Mouse (Mus musculus) right cerebral cortex, postnatal 25 days (tissue): ENCODE data around the gene Gm43064.
"Not testable (repeated sequence)": the region's sequence is repeated elsewhere in the genome, so short reads cannot be mapped to it uniquely, and the experiment has no call there.

Experiments used
- DNase-seq: peaks from one replicate; pipeline ENCODE4 v3.0.0; 2022

Gene Gm43064

DNA sequence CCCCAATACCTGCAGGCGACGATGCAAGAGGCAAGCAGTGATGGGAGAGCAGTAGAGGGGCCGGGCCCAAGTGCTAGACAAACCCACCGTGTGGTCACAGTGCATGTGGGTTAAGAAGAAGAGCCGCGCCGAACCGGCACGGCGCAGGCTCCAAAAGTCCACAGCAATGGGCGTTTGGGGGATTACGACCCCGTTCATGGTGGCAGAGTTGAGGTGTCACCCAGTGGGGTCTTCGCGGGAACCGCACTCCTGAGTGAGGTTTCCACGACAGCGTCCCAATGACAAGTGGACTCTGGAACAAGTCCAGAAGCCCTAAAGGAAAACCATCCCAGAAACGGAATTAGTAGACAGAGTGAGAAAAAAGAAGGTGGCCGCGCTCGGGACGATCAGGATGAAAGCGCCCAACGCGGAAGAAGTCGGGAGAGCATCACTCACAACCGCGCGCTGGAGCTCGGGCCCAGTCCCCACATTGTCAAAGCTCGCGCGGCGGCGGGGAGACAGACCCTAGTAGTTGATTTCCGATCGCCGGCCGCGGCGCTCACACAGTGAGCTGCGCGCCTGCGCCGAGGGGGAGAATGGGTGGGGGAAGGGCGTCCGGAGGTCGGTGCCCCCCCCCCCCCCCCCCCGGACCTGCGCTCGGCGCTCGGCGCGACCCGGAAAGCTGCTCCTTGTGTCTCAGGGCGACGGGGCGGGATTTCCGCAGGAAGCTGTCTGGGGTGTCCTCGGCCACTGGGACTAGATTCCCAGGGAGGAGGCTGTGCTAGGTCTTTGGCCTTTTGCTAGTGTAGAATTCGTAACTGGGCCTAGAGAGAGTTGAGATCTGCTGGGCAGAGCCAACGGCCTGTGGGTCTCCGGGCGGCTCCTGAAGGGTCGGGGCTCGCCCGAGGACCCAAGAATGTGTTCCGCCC is at the start of gene Gm43064, which contains the start of the genes Dclre1b and Ap4b1:
TSS of gene Gm43064 (plus strand) at position 683 of the 908 bp plus-strand sequence.
TSS of gene Dclre1b (minus strand) at position 554 of the 908 bp plus-strand sequence.
TSS of gene Ap4b1 (plus strand) at position 630 of the 908 bp plus-strand sequence.
- peak; percentile 88 for DNase-seq

- DNase-seq, result no peak
Observed at GRCm38 (mm10) chr3:103766789-103767188, 42.6 kb upstream of the Gm43064 start.

DNA sequence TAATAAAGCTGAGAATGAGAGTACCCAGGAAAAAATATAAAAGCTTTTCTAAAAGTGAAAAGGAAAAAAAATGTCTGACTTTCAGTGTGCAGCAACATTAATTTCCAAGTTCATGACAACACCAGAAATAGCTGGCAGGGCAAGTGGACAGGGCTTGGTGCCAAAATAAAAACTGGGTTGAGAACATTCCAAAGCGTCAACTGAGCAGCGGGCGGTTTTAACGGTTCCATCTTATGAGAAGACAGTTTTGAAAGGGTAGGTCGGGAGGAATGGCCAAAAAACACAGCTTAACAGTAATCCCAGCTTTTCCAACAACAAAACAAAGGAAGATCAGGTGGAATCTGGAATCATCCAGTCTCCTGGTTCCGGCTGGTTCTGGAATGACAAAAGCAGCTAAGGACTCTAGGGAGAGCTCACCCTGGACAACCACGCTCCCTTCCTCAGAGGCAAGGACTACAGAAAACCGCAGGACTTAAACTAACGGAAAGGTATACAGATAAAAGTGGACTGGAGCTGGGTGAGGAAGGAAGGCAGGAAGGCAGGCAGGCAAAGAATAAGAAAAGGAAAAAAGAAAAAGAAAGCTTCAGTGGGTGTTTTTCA is 37.7 kb upstream of the Gm43064 start:
- no peak for DNase-seq

GRCm38 (mm10) chr3:103772846-103773245 is 36.5 kb upstream of the Gm43064 start:
- no peak for DNase-seq

DNA sequence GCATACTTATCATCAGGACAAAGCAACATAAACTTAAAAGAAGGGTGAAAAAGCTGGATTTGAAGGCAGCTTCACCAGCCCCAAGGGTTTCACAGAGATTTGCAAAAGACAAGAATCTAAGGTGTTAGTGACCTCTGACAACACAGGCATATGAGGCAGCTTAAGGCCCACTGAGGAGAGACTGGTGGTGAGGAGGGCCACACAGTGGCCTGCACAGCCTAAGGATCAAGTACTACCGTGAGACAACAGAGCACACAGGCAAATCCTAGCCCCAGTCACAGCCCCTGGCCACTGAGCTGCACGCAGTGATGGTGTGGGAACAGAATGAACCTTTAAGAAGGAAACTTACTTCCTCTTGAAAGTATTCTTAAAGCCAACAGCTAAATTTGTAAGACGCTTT is 35.9 kb upstream of the Gm43064 start:
- DNase-seq, result no peak

DNA sequence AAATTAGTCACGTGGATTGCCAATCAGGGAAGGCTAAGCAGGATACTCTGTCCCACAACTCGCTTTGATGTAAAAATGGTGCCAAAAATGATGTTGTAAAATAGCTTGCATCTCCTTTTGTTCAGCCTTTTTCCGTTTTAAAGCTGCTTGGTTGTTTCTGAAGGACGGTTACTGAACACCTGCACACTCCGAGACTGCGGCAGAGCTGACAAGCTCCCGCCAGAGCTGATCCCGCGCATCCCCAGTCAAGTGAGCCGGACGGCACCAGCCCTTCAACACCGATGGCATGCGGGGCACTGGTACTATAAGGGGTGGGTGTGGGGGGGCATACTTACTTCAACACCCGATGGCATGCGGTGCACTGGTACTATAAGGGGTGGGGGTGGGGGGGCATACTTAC is 35.4 kb upstream of the Gm43064 start:
- no peak for DNase-seq

DNA sequence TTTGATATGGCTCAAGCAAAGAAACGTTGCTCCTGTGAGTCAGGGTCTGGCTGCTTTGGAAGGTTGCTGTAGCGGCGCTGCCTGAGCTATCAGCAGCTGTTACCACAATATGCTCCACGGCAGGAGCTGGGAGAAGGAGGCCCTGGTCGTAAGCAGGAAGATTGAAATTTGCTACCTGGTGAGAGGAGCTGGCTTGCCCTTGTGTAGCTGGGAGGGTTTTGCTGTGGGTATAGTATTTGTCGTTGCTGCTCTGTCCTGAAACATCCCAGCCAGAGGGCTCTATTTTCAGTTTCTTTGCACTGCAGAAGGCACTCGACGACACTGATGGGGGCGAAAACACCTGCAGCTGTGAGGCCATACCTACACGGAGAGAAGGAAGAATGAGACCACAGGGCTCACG is 31.4 kb upstream of the Gm43064 start:
- DNase-seq, result peak; percentile 20

- DNase-seq, result no peak
Observed at GRCm38 (mm10) chr3:103778660-103779059, 30.7 kb upstream of the Gm43064 start.

- DNase-seq, result no peak
Observed at GRCm38 (mm10) chr3:103779183-103779582, 30.2 kb upstream of the Gm43064 start.

GRCm38 (mm10) chr3:103780271-103780670 is 29.1 kb upstream of the Gm43064 start:
- DNase-seq, result no peak

DNA sequence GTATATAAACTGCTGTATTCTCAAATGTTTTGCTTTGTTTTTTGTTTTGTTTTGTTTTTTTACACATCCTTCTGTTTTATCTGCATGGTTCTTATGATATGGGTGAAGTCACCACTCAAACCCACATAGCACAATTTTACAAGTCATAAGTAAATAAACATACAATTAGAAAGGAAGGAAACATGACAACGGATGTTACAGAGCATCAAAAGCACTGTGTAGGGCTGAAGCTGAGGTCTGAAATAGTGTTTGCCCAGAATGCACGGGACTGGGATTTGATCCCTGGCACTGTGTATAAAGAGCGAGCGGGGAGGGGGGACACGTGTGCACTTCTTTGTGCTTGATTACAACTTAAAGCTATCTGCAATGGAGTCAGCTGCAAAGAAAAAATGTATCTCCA is 28.6 kb upstream of the Gm43064 start:
- DNase-seq, result no peak

DNA sequence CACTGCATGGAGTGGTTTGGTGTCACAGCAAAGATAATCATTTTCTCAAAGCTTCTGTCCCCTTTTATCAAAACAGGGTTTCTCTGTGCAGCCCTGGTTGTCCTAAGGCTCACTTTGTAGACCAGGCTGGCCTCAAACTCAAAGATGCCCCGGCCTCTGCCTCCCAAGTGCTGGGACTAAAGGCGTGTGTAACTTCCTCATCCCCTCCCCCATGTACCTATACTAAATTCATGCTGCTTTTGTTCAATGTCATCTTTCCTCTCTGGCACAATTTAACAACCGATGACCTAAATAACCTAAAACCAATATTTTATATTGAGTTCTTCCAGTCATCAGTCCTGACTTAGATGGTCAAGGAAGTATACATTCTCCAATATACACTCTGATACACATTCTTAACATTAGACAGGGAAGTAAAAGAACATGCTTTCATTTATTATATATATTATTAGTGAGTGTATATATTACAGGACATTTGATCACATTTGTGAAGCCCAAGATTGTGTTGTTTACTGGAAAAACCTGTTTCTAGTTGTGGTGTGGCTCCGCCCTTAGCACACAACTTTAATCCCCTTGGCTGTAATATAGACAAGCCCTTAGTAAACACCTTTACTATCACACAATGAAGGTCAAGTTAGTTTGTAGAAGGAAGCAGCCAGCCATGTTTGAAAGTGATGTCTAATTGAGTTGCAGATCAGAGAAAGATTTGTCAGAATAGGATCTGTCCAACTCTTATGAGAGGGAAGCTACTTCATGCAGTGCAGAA is 26.3 kb upstream of the Gm43064 start:
- no peak for DNase-seq

DNA sequence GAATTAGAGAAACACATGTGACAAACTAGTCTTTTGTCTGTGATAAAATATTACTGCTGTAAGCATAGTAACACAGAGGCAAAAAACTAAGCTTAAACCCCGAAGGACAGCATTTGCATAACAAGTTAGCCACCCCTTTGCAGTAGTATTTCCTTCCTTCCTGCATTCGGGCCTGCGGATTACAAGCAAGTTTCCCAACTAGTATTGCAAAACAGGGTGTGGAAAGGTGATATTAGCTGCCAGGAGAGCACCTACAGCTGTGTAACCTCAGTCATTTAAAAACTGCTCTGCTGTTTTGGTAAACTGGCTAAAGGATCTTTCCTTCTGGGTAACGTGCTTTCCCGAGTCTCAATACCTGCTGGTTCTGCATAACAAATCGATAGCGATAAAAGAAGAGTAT is 22.1 kb upstream of the Gm43064 start:
- DNase-seq, result no peak

DNA sequence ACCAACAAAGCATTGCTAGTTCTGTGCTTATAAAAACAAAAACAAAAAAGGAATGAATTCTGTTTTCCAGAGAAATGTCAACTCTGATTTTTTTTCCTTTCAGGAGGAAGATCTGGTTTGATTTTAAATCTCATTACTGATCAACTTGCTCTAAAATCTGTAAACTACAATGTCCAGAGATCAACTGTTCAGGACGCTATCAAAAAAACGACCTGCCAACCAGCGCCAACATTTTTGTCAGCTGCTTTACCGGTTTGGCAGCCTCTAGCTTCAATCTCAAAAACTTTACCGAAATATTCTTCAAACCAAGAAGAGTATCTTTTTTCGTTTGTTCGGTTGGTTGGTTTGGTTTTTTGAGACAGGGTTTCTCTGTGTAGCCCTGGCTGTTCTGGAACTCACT is 20.3 kb upstream of the Gm43064 start:
- no peak for DNase-seq

GRCm38 (mm10) chr3:103789891-103790345 is 19.5 kb upstream of the Gm43064 start:
- DNase-seq, result peak; percentile 22

GRCm38 (mm10) chr3:103790346-103791145 is 18.8 kb upstream of the Gm43064 start:
- no peak for DNase-seq

DNA sequence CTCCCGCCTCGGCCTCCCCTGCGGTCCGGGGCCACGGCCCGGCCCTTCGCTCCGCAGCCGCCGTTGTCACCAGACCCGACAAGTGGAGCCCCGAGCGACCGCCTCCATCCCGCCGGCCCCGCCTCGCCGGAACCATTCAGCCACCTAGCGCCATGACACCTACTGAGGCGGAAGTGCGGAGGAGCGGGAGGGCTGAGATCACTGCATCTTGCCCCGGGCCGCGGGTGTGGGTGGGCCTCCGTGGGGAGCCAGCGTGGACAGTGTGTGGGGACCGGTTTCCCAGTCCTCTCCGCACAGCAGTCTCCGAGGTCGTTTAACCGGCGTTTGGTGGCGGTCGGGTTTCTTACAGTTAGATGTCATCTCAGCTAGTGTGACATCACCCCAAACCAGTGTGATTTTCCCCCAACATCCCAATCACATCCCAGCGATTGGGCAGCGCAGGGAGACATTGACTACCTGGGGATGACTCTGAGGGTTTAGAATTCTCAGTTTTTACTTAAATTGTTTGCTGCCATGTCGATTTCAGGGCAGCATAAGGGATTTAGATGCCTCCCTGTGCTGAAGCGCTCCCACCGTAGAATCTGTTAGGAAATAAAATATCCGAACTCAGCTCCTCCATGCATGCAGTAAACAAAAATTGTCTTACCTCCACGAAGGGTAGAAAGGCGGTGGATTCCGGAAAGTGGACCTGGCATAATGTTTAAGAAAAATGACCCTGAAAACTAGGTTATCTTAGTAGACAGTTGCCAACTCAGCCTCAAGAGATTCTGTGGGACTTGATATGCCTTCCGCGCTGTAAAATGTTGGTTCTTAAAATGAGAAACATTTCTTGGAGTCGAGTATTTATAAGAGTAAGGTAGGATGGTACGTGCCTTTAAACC is 17.9 kb upstream of the Gm43064 start, which contains the start of gene Hipk1:
TSS of gene Hipk1 (minus strand) at position 334 of the 881 bp plus-strand sequence.
- DNase-seq, result peak; percentile 95

- DNase-seq, result not testable (repeated sequence)
Observed at GRCm38 (mm10) chr3:103792111-103792406, 17.3 kb upstream of the Gm43064 start.

- no peak for DNase-seq
Observed at GRCm38 (mm10) chr3:103792566-103792965, 16.8 kb upstream of the Gm43064 start.

DNA sequence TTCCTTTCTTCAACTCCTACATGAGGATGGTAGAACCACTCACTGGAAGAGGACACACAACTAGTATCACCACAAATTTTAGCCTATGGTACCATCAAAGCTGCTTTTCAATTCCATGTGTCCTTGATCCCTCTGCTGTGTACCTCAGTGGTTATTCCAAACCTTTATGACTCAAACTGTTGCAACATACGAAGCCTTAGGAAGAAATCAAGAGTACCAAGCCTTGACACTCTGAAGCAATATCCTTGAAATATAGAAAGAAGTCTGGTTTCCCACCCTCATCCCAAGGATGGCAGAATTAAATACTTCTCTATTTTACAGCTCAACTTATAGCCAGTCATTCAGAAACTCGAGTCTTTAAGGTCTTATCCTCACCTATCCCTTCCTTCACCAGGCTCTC is 13.0 kb upstream of the Gm43064 start:
- no peak for DNase-seq

GRCm38 (mm10) chr3:103799507-103799906 is 9.9 kb upstream of the Gm43064 start:
- no peak for DNase-seq
